Mouse (Mus musculus) ES-E14 (cell line): ENCODE measurements around the gene Fli1.

Experiments
- HCFC1 ChIP-seq: IDR thresholded peaks from 2 replicates; pipeline ENCODE4 v1.6.1; 2012; ENCODE audit warnings: low read length, inconsistent platforms, borderline replicate concordance; ENCODE audit not compliant: insufficient read depth
- MAFK ChIP-seq: IDR thresholded peaks from 2 replicates; pipeline ENCODE4 v1.6.1; 2014; ENCODE audit warnings: mild to moderate bottlenecking, low read depth, low read length, inconsistent platforms; ENCODE audit not compliant: insufficient read depth
- ZNF384 ChIP-seq: IDR thresholded peaks from 2 replicates; pipeline ENCODE4 v1.6.1; 2012; ENCODE audit warnings: low read depth, low read length, inconsistent platforms

DNA sequence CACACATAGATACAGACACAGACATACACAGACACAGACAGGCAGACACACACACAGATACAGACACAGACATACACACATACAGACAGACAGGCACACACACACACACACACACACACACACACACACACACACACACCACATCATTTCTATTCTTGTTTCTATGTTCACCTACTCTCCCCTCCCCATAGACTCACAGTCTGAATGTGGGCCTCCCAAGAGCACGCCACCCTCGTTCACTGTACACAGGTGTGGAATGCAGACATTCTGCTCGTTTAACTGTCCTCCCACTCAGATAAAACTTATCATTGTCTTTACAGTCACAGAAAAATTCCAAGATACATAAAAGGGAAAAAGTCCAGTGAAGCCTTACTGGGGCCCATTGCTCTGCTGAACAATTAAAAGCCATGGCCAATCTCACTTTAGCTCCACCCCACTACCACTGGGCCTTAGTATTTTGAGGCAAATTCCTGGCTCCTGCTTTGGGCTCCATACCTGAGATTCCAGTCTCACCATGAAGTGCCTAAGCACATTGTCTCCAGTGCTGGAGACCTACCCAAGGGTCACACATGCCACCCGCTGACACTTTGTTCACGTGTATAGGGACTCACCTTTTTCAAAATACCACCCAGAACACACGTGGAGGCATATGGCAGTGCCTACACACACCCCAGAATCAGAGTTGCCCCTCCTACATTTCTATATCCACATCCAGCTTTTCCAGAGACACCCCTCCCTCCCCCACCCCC, 98.0 kb downstream of the Fli1 start:
- TF ChIP-seq HCFC1 = no peak
- TF ChIP-seq ZNF384 = no peak
- no peak for TF ChIP-seq MAFK
